Mouse (Mus musculus): ENCODE results near the gene Adgrf1.

Gene Adgrf1

DNA sequence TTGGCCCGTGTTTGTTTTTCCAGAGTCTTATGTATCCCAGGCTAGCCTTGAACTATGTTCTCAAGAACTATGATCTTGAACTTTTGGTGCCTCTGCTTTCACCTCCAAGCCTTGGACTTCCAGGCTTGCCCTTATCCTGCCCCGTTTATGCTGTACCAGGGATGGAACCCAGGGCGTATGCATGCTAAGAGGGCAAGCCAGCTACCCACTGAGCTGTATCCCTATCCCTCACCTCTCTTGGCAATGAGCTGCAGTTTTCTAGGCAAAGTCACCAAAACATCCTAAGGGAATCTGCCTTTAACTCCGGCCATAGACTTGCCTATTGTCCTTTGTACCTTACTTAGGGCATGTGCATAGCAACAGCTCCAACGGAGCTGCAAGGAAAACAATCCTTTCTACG lies 92.8 kb downstream of the Adgrf1 start:
- DNase-seq (ENCODE audit: low read depth): no peak

- no peak for DNase-seq (ENCODE audit: low read depth)
Measured at GRCm38 (mm10) chr17:43363921-43364320, 93.8 kb downstream of the Adgrf1 start.

DNA sequence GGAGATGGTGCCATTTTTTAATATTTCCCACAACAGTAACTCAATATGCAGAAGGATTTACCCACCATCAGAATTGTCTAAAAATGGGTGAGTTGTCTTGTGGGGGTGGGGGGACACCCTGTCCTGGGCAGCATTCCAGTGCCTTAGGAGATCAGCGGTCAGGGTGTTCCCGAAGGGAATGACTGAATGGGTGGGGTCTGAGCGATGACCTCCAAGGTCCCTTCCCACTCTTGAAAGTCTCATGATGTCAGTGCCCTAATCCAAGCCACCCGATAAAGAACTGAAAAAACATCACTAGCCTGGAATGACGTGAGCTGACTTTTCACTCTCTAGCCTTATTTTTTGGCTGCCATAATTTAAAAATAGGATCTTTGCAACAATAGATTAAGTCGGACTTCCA lies 95.2 kb downstream of the Adgrf1 start:
- no peak for DNase-seq (ENCODE audit: low read depth)

DNA sequence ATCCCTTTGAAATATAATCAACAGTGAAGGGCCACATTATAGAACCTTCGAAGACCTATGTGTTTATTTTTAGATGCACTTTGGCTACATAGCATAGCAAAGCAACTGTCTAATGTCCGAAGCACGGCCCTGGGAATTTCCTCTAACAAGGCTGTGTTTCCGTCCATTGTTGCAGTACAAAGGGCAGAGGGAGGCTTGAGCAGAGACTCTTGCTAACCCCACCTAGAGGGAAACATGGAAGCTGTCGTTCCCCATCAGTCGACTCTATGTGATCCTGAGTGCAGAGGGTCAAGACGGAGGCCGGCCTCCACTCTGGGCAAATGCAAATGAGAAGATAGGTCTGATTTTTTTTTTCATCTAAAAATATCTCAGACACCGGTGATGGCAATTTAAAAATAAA lies 96.4 kb downstream of the Adgrf1 start:
- no peak for DNase-seq (ENCODE audit: low read depth)

GRCm38 (mm10) chr17:43368171-43368576 lies 98.0 kb downstream of the Adgrf1 start:
- no peak for DNase-seq (ENCODE audit: low read depth)

GRCm38 (mm10) chr17:43372604-43373003 lies 102.5 kb downstream of the Adgrf1 start:
- no peak for DNase-seq (ENCODE audit: low read depth)

DNA sequence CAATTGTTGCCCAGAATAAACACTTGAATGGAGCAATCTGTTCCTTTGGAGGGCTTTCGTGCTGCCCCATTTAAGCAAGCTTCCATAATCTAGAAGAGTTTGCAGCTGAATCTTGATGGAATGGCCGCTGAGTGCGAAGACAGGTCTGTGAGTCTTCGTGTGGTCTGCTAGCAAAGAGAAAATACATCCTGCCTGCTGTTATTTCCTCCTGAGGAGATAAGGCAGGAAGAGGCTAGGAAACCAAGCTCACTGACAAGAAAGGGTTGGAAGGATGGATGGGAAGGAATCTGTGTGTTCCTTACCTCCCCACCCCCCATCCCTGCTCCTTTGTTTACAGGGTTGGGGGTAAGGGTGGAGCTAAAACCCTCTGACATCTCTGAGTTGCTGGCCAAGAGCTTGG lies 103.9 kb downstream of the Adgrf1 start:
- DNase-seq (ENCODE audit: low read depth): no peak

All from c-Kit-positive CD71-positive TER-119-negative erythroid progenitor cells, embryonic 14.5 days (primary cell).